Mouse (Mus musculus): ENCODE results near the gene Pwwp2b. TPM values are rescaled to one million over a fixed set of nuclear protein-coding genes. Genes with fewer than 3 reads are reported as not detected.

The Pwwp2b gene
- total and polyA plus RNA-seq, 2 experiments from 2014 or later, result 3.5 to 4.5 TPM

GRCm38 (mm10) chr7:139215946-139216345 lies 32.3 kb upstream of the Pwwp2b start:
- Histone ChIP-seq H3K4me1 (ENCODE audit: insufficient read depth, low read length) (peaks cover 4% of the 10 kb centered on the region), H3K27ac (ENCODE audit: low read depth, low read length) (no peak overlapping the region), H3K4me2 (ENCODE audit: low read depth, low read length, poor library complexity, severe bottlenecking) (no peak overlapping the region), H3K9me3 (ENCODE audit: low read length) (no peaks in the 10 kb centered on the region), H3K9ac (replicated peaks; ENCODE audit: low read length, poor library complexity, severe bottlenecking) (no peak overlapping the region), H3K27me3 (ENCODE audit: insufficient read depth, low read length) (no peaks in the 10 kb centered on the region), H3K36me3 (ENCODE audit: insufficient read depth, low read length) (no peaks in the 10 kb centered on the region), H3K4me3 (ENCODE audit: low read depth, low read length) (no peak overlapping the region)
- TF ChIP-seq CTCF (IDR thresholded peaks at IDR 0.05), result no peak
- DNase-seq (ENCODE audit: low spot score) (no peak), ATAC-seq (ENCODE audit: low FRiP score) (no peak)
- 94% methylated on average over 7 of the region's 7 CpGs for WGBS

DNA sequence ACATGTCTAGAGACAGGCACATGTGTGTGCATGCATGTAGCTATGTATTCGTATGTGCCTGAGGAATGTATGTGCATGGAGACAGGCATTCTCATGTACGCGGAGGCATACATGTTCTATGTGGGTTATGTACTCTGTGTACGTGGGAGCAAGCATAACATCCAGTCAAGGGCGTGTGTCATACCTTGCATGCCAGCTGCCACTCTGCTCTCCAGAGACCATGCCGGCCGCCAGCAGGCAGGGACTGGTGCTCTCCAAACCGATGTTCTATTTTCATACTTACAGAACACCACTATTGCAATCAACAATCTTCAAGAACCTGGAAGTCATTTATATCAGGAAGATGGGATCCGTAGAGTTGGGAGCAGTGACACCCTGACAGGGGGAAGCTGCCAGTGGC lies 31.8 kb upstream of the Pwwp2b start:
- H3K4me2 ChIP-seq (ENCODE audit: low read depth, low read length, poor library complexity, severe bottlenecking), result no peak overlapping the region
- H3K4me3 ChIP-seq (ENCODE audit: low read depth, low read length), result no peak overlapping the region
- H3K27ac ChIP-seq (ENCODE audit: low read depth, low read length), result no peak overlapping the region
- no peaks in the 10 kb centered on the region for H3K36me3 ChIP-seq (ENCODE audit: insufficient read depth, low read length)
- no peaks in the 10 kb centered on the region for H3K9me3 ChIP-seq (ENCODE audit: low read length)
- TF ChIP-seq CTCF (IDR thresholded peaks at IDR 0.05), result no peak
- peaks cover 4% of the 10 kb centered on the region for H3K4me1 ChIP-seq (ENCODE audit: insufficient read depth, low read length)
- H3K27me3 ChIP-seq (ENCODE audit: insufficient read depth, low read length), result no peaks in the 10 kb centered on the region
- 94% methylated on average over 9 of the region's 9 CpGs for WGBS
- DNase-seq (ENCODE audit: low spot score) (no peak), ATAC-seq (ENCODE audit: low FRiP score) (no peak)
- no peak overlapping the region for H3K9ac ChIP-seq (replicated peaks; ENCODE audit: low read length, poor library complexity, severe bottlenecking)

GRCm38 (mm10) chr7:139217046-139217445 lies 31.2 kb upstream of the Pwwp2b start:
- no peak for DNase-seq (ENCODE audit: low spot score)
- H3K9me3 ChIP-seq (ENCODE audit: low read length), result no peaks in the 10 kb centered on the region
- peak; percentile 43 for TF ChIP-seq CTCF (IDR thresholded peaks at IDR 0.05)
- no peak overlapping the region for H3K4me3 ChIP-seq (ENCODE audit: low read depth, low read length)
- H3K36me3 ChIP-seq (ENCODE audit: insufficient read depth, low read length), result no peaks in the 10 kb centered on the region
- peaks cover 4% of the 10 kb centered on the region for H3K4me1 ChIP-seq (ENCODE audit: insufficient read depth, low read length)
- no peak for ATAC-seq (ENCODE audit: low FRiP score)
- H3K4me2 ChIP-seq (ENCODE audit: low read depth, low read length, poor library complexity, severe bottlenecking), result no peak overlapping the region
- no peak overlapping the region for H3K9ac ChIP-seq (replicated peaks; ENCODE audit: low read length, poor library complexity, severe bottlenecking)
- no peak overlapping the region for H3K27ac ChIP-seq (ENCODE audit: low read depth, low read length)
- 83% methylated on average over 7 of the region's 7 CpGs for WGBS
- no peaks in the 10 kb centered on the region for H3K27me3 ChIP-seq (ENCODE audit: insufficient read depth, low read length)

- H3K4me2 ChIP-seq (ENCODE audit: low read depth, low read length, poor library complexity, severe bottlenecking), result no peak overlapping the region
- H3K9ac ChIP-seq (replicated peaks; ENCODE audit: low read length, poor library complexity, severe bottlenecking), result no peak overlapping the region
- H3K27me3 ChIP-seq (ENCODE audit: insufficient read depth, low read length), result no peaks in the 10 kb centered on the region
- peaks cover 2% of the 10 kb centered on the region; the same call in 1 of the 2 replicates for H3K4me1 ChIP-seq (ENCODE audit: insufficient read depth, low read length)
- ATAC-seq (ENCODE audit: low FRiP score) (no peak), DNase-seq (ENCODE audit: low spot score) (peak; percentile 9)
- TF ChIP-seq CTCF (IDR thresholded peaks at IDR 0.05), result no peak
- H3K4me3 ChIP-seq (ENCODE audit: low read depth, low read length), result no peak overlapping the region
- no peak overlapping the region for H3K27ac ChIP-seq (ENCODE audit: low read depth, low read length)
- 61% methylated on average over 6 of the region's 6 CpGs for WGBS
- H3K36me3 ChIP-seq (ENCODE audit: insufficient read depth, low read length), result no peaks in the 10 kb centered on the region
- no peaks in the 10 kb centered on the region for H3K9me3 ChIP-seq (ENCODE audit: low read length)
These were observed 29.5 kb upstream of the Pwwp2b start for GRCm38 (mm10) chr7:139218641-139219415.

DNA sequence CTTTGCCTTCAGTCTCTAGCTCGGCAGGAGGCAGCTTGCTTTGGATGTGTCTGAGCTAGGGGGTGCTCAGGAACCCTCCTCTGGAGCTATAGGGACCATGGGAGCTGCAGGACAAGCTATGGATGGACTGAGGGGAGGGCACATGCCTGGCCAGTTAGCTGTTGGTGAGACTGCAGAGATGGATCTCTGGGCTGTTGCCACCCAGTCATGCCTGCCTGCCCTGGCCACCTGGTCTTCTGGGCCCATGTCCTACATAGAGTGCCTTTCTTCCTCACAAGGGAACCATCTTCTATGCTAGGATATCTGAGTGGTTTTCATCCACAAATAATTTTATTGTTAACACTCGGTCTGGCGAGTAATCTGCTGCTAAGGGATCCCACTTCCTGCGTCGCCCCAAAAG lies 28.8 kb upstream of the Pwwp2b start:
- H3K36me3 ChIP-seq (ENCODE audit: insufficient read depth, low read length), result no peaks in the 10 kb centered on the region
- no peak overlapping the region for H3K9ac ChIP-seq (replicated peaks; ENCODE audit: low read length, poor library complexity, severe bottlenecking)
- TF ChIP-seq CTCF (IDR thresholded peaks at IDR 0.05), result no peak
- no peak overlapping the region for H3K27ac ChIP-seq (ENCODE audit: low read depth, low read length)
- H3K27me3 ChIP-seq (ENCODE audit: insufficient read depth, low read length), result no peaks in the 10 kb centered on the region
- H3K9me3 ChIP-seq (ENCODE audit: low read length), result no peaks in the 10 kb centered on the region
- H3K4me3 ChIP-seq (ENCODE audit: low read depth, low read length), result no peak overlapping the region
- no peak overlapping the region for H3K4me2 ChIP-seq (ENCODE audit: low read depth, low read length, poor library complexity, severe bottlenecking)
- WGBS, result 88% methylated on average over 5 of the region's 5 CpGs
- H3K4me1 ChIP-seq (ENCODE audit: insufficient read depth, low read length), result no peaks in the 10 kb centered on the region
- DNase-seq (ENCODE audit: low spot score) (no peak), ATAC-seq (ENCODE audit: low FRiP score) (no peak)

GRCm38 (mm10) chr7:139220303-139220702 lies 28.0 kb upstream of the Pwwp2b start:
- H3K4me3 ChIP-seq (ENCODE audit: low read depth, low read length), result no peak overlapping the region
- 31% methylated on average over 2 of the region's 2 CpGs for WGBS
- no peak overlapping the region for H3K9ac ChIP-seq (replicated peaks; ENCODE audit: low read length, poor library complexity, severe bottlenecking)
- ATAC-seq (ENCODE audit: low FRiP score) (no peak), DNase-seq (ENCODE audit: low spot score) (peak; percentile 16)
- H3K9me3 ChIP-seq (ENCODE audit: low read length), result no peaks in the 10 kb centered on the region
- H3K36me3 ChIP-seq (ENCODE audit: insufficient read depth, low read length), result no peaks in the 10 kb centered on the region
- H3K27me3 ChIP-seq (ENCODE audit: insufficient read depth, low read length), result no peaks in the 10 kb centered on the region
- H3K4me2 ChIP-seq (ENCODE audit: low read depth, low read length, poor library complexity, severe bottlenecking), result no peak overlapping the region
- no peak overlapping the region for H3K27ac ChIP-seq (ENCODE audit: low read depth, low read length)
- no peaks in the 10 kb centered on the region for H3K4me1 ChIP-seq (ENCODE audit: insufficient read depth, low read length)
- no peak for TF ChIP-seq CTCF (IDR thresholded peaks at IDR 0.05)

Data from midbrain, postnatal 0 days (tissue).